Mouse (Mus musculus) inflammation-experienced regulatory T-cells (primary cell): ENCODE measurements around the gene Tma7. TPM values are rescaled to one million over a fixed set of nuclear protein-coding genes. Genes with fewer than 3 reads are reported as not detected.

ENCODE experiments used
- polyA plus RNA-seq, 2 experiments: library from polyadenylated mRNA; unstranded; fragments of 100-300 nt; shearing (Covaris generic); gene quantifications; one replicate each; pipeline ENCODE4 v1.2.1; 2017

The Tma7 gene
- 100 to 1,000 TPM; 511 TPM for polyA plus RNA-seq

GRCm38 (mm10) chr9:109082124-109082800 lies at the start of gene Tma7, which contains the start of gene Ccdc51:
Tma7 (minus strand) TSS chr9:109082587.
Ccdc51 (plus strand) TSS chr9:109082493.

GRCm38 (mm10) chr9:109095137-109095982 lies 13.0 kb upstream of the Tma7 start, which contains the start of gene Plxnb1:
Plxnb1 (plus strand) TSS chr9:109095389.

GRCm38 (mm10) chr9:109073661-109074573 lies 8.5 kb downstream of the Tma7 start, which contains the start of gene Atrip:
Atrip (minus strand) TSS chr9:109074124.

GRCm38 (mm10) chr9:109059136-109059903 lies 23.1 kb downstream of the Tma7 start, which contains the start of gene Trex1:
Trex1 (minus strand) TSS chr9:109059734.

GRCm38 (mm10) chr9:109038086-109038895 lies 44.1 kb downstream of the Tma7 start, which contains the start of gene Shisa5:
Shisa5 (plus strand) TSS chr9:109038565.

Other genes with a start within 250 kb of the Tma7 start
- 10 to 100 TPM; 14.3 to 22.6 TPM for gene Slc26a6, start 229.3 kb downstream of the Tma7 start, polyA plus RNA-seq
- gene Tmem89, start 168.0 kb downstream of the Tma7 start, polyA plus RNA-seq = not detected
- 100 to 1,000 TPM; 280 to 352 TPM for gene Uqcrc1, start 146.0 kb downstream of the Tma7 start, polyA plus RNA-seq
- 1 to 10 TPM in 1 of 2 experiments, under 1 TPM in 1; 0.57 to 5.2 TPM for gene Col7a1, start 129.0 kb downstream of the Tma7 start, polyA plus RNA-seq
- gene Ucn2, start 96.6 kb downstream of the Tma7 start, polyA plus RNA-seq = not detected
- 1 to 10 TPM; 5.4 to 8.1 TPM for gene Pfkfb4, start 90.8 kb downstream of the Tma7 start, polyA plus RNA-seq
- gene Shisa5, start 44.0 kb downstream of the Tma7 start, polyA plus RNA-seq = 1,000 to 10,000 TPM; 3,949 to 4,230 TPM
- gene Trex1, start 22.9 kb downstream of the Tma7 start, polyA plus RNA-seq = 100 to 1,000 TPM in 1 of 2 experiments, 10 to 100 TPM in 1; 75.8 to 103 TPM
- gene Atrip, start 8.5 kb downstream of the Tma7 start, polyA plus RNA-seq = 10 to 100 TPM; 20.3 to 33.3 TPM
- 10 to 100 TPM; 14.1 to 15.8 TPM for gene Ccdc51, start 94 bp downstream of the Tma7 start, polyA plus RNA-seq
- gene Plxnb1, start 12.8 kb upstream of the Tma7 start, polyA plus RNA-seq = 1 to 10 TPM; 4.4 to 5.4 TPM
- gene Fbxw21, start 79.5 kb upstream of the Tma7 start, polyA plus RNA-seq = under 1 TPM; 0.40 to 0.59 TPM
- under 1 TPM in 1 of 2 experiments, not detected in 1; 0.18 TPM for gene Fbxw13, start 113.4 kb upstream of the Tma7 start, polyA plus RNA-seq
- 1 to 10 TPM in 1 of 2 experiments, not detected in 1; 1.1 TPM for gene Fbxw20, start 152.2 kb upstream of the Tma7 start, polyA plus RNA-seq
- under 1 TPM; 0.55 to 0.81 TPM for gene Fbxw14, start 205.1 kb upstream of the Tma7 start, polyA plus RNA-seq